Mouse (Mus musculus): ENCODE results near the gene Rps27a. TPM values are rescaled to one million over a fixed set of nuclear protein-coding genes. Genes with fewer than 3 reads are reported as not detected.
A peak's percentile ranks its signal among the peaks of the same experiment; 100 is the strongest.
"Not testable (repeated sequence)": the region's sequence is repeated elsewhere in the genome, so short reads cannot be mapped to it uniquely, and the experiment has no call there.

Rps27a gene
- polyA plus RNA-seq, 1 experiment from 2014 or later = 1,412 TPM

DNA sequence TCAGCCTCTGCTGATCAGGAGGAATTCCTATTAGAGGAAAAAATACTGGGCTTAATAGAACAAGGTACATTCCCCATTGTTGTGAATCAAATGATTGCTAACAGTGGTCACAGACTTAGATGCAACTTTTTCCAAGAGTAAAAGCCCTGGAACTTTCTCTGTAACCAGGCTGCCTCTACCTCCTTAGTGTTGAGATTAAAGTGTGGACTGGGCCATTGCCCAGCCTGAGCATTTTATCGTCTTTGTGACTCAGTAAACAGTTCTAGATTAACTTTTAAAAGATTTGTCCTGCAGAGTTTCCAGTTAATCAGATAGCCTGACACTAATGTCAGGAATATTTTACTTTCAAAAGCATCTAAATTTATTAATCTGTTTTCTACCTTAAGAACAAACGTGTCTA, 1.1 kb downstream of the Rps27a start:
- ATAC-seq (replicated peaks; ENCODE audit: low FRiP score, low read depth) (no peak), DNase-seq (ENCODE audit: low spot score) (no peak)
- Histone ChIP-seq H3K4me3 (replicated peaks; ENCODE audit: low read depth, low read length) (peak overlapping the region; percentile 86), H3K4me1 (replicated peaks; ENCODE audit: insufficient read depth, low read length) (peaks cover 9% of the 10 kb centered on the region; the same call in 1 of the 2 replicates), H3K36me3 (ENCODE audit: insufficient read depth, low read length) (peaks cover 7% of the 10 kb centered on the region; the same call in 1 of the 2 replicates), H3K9ac (ENCODE audit: low read depth, low read length) (peak overlapping the region; percentile 85), H3K27ac (0 out of 2 replicates have a peak overlapping the region, but pooled peaks have one; percentile 86), H3K27me3 (ENCODE audit: insufficient read depth, low read length) (no peaks in the 10 kb centered on the region), H3K4me2 (ENCODE audit: low read length) (peak overlapping the region; percentile 73), H3K9me3 (replicated peaks; ENCODE audit: low read length) (no peaks in the 10 kb centered on the region)
- TF ChIP-seq CTCF (IDR thresholded peaks at IDR 0.05; ENCODE audit: low read depth) = no peak
- 11% methylated on average over 2 of the region's 2 CpGs for WGBS

DNA sequence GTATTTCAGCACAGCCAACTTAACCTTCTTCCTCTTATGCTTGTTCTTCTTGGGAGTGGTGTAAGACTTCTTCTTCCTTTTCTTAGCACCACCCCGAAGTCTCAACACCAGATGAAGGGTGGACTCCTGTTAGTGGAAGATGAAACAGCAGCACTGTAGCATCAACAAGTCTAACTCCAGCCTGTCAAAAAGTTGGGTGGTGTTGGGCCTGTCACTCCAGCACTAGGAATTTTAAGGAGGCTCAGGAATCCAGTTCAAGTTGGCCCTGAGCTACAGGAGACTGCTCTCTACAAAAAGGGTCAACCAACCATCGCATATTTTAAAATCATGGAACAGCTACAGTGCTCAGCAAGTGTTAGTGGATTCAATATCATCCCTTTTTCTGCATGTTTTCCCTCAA, 1.6 kb downstream of the Rps27a start:
- WGBS = 92% methylated on average over 2 of the region's 2 CpGs
- not testable (repeated sequence) for H3K27me3 ChIP-seq (ENCODE audit: insufficient read depth, low read length); H3K4me1 ChIP-seq (replicated peaks; ENCODE audit: insufficient read depth, low read length); H3K27ac ChIP-seq; H3K9me3 ChIP-seq (replicated peaks; ENCODE audit: low read length); DNase-seq (ENCODE audit: low spot score); ATAC-seq (replicated peaks; ENCODE audit: low FRiP score, low read depth); H3K36me3 ChIP-seq (ENCODE audit: insufficient read depth, low read length)
- peak overlapping the region; percentile 85; the same call in 1 of the 2 replicates for H3K9ac ChIP-seq (ENCODE audit: low read depth, low read length)
- H3K4me2 ChIP-seq (ENCODE audit: low read length) = peak overlapping the region; percentile 73
- peak overlapping the region; percentile 86; the same call in 1 of the 2 replicates for H3K4me3 ChIP-seq (replicated peaks; ENCODE audit: low read depth, low read length)

DNA sequence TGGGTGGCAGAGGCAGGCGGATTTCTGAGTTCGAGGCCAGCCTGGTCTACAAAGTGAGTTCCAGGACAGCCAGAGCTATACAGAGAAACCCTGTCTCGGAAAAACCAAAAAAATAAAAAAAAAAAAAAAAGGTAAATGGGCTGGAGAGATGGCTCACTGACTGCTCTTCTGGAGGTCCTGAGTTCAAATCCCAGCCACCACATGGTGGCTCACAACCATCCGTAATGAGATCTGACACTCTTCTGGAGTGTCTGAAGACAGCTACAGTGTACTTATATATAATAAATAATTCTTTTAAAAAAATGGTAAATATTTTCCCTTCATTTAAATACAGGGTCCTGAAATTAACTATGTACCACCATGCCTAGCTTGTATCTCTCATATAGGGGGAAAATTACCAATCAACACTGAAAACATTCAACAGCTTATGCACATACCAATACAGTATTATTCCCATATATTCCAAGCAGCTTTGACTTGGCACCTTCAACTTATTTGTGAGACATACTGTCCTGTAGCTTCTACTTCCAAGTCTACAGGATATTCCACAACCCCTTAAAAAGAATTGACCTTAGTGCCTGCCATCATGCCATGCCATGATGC, 2.7 kb downstream of the Rps27a start:
- H3K4me2 ChIP-seq (ENCODE audit: low read length); H3K27ac ChIP-seq; DNase-seq (ENCODE audit: low spot score); H3K27me3 ChIP-seq (ENCODE audit: insufficient read depth, low read length); H3K9me3 ChIP-seq (replicated peaks; ENCODE audit: low read length); H3K9ac ChIP-seq (ENCODE audit: low read depth, low read length); ATAC-seq (replicated peaks; ENCODE audit: low FRiP score, low read depth); H3K4me3 ChIP-seq (replicated peaks; ENCODE audit: low read depth, low read length); H3K4me1 ChIP-seq (replicated peaks; ENCODE audit: insufficient read depth, low read length); H3K36me3 ChIP-seq (ENCODE audit: insufficient read depth, low read length): not testable (repeated sequence)
- WGBS = 91% methylated on average over 4 of the region's 4 CpGs

DNA sequence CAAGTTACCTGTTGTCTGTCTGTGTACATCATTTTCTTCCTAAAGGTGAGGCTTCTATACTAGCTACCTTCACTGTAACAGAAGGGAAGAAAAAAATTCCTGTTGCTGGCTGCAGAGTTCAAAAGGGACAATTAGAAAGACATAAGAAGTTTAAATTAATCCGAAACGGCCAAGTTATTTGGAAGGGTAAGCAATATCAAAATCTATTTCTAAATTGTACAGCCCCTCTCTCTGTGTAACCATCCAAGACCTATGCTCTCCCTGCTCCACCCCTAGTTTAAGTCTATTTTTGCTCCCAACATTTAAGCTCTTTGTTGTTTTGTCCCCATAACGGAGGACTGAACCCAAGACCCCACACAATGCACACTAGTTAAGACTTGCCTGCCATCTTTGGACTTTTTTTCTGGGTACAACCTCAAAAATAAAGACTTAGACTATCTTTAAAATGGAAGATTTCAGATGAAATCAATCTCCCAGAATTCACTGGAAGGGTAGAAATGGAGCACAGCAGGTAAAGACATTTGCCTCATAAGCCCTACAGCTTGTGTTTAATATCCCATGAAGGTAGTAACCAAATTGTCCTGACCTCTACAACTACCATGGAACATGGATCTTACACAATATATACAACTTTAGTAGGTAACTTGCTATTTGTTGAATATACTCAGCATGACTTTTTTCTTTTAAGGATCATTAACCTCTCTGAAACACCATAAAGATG, 3.5 kb downstream of the Rps27a start:
- H3K36me3 ChIP-seq (ENCODE audit: insufficient read depth, low read length) = peaks cover 9% of the 10 kb centered on the region; the same call in 1 of the 2 replicates

GRCm38 (mm10) chr11:29538201-29538600, 9.7 kb downstream of the Rps27a start:
- Histone ChIP-seq H3K36me3 (ENCODE audit: insufficient read depth, low read length) (peaks cover 22% of the 10 kb centered on the region), H3K4me1 (replicated peaks; ENCODE audit: insufficient read depth, low read length) (no peaks in the 10 kb centered on the region), H3K9ac (ENCODE audit: low read depth, low read length) (no peak overlapping the region), H3K4me2 (ENCODE audit: low read length) (no peak overlapping the region), H3K4me3 (replicated peaks; ENCODE audit: low read depth, low read length) (no peak overlapping the region), H3K27ac (no peak overlapping the region), H3K27me3 (ENCODE audit: insufficient read depth, low read length) (no peaks in the 10 kb centered on the region), H3K9me3 (replicated peaks; ENCODE audit: low read length) (no peaks in the 10 kb centered on the region)
- ATAC-seq (replicated peaks; ENCODE audit: low FRiP score, low read depth) = no peak
- no peak for TF ChIP-seq CTCF (IDR thresholded peaks at IDR 0.05; ENCODE audit: low read depth)
- WGBS = 88% methylated on average over 1 of the region's 1 CpGs
- DNase-seq (ENCODE audit: low spot score) = no peak

More for the DNA sequence above, 3.5 kb downstream of the Rps27a start:
- Histone ChIP-seq H3K27me3 (ENCODE audit: insufficient read depth, low read length) (no peaks in the 10 kb centered on the region), H3K4me1 (replicated peaks; ENCODE audit: insufficient read depth, low read length) (peaks cover 9% of the 10 kb centered on the region; the same call in 1 of the 2 replicates), H3K4me3 (replicated peaks; ENCODE audit: low read depth, low read length) (no peak overlapping the region), H3K9me3 (replicated peaks; ENCODE audit: low read length) (no peaks in the 10 kb centered on the region), H3K4me2 (ENCODE audit: low read length) (no peak overlapping the region), H3K9ac (ENCODE audit: low read depth, low read length) (no peak overlapping the region), H3K27ac (no peak overlapping the region)
- ATAC-seq (replicated peaks; ENCODE audit: low FRiP score, low read depth) (no peak), DNase-seq (ENCODE audit: low spot score) (no peak)
- WGBS = 89% methylated on average over 3 of the region's 3 CpGs
- TF ChIP-seq CTCF (IDR thresholded peaks at IDR 0.05; ENCODE audit: low read depth) = no peak

GRCm38 (mm10) chr11:29525988-29526794, 21.7 kb downstream of the Rps27a start, which contains the start of gene Mtif2:
Gene Mtif2, plus strand, starts transcription at chr11:29526408.
- ATAC-seq (replicated peaks; ENCODE audit: low FRiP score, low read depth) = peak; percentile 99
- 2% methylated on average over 47 of the region's 47 CpGs for WGBS
- Histone ChIP-seq H3K36me3 (ENCODE audit: insufficient read depth, low read length) (0 out of 2 replicates have a peak, but pooled peaks cover 4% of the 10 kb centered on the region), H3K9me3 (replicated peaks; ENCODE audit: low read length) (no peaks in the 10 kb centered on the region), H3K9ac (ENCODE audit: low read depth, low read length) (peak within 1 kb of the TSS; percentile 58), H3K4me1 (replicated peaks; ENCODE audit: insufficient read depth, low read length) (no peaks in the 10 kb centered on the region; the same call in 1 of the 2 replicates), H3K4me3 (replicated peaks; ENCODE audit: low read depth, low read length) (peak within 1 kb of the TSS; percentile 59), H3K4me2 (ENCODE audit: low read length) (peak within 1 kb of the TSS; percentile 81), H3K27me3 (ENCODE audit: insufficient read depth, low read length) (no peaks in the 10 kb centered on the region), H3K27ac (peak within 1 kb of the TSS; percentile 90)
- peak; percentile 19; the same call in 1 of the 2 replicates for TF ChIP-seq CTCF (IDR thresholded peaks at IDR 0.05; ENCODE audit: low read depth)
- peak; percentile 93 for DNase-seq (ENCODE audit: low spot score)

Data from kidney, postnatal 0 days (tissue).